Mouse (Mus musculus) frontal cortex, postnatal 14 days (tissue): ENCODE measurements around the gene Rxrg.

ENCODE experiments used
- DNase-seq, 2 experiments: peaks; one replicate each; pipeline ENCODE4 v3.0.0; 2022; ENCODE audit warnings: low spot score in 2 of 2

Rxrg gene

DNA sequence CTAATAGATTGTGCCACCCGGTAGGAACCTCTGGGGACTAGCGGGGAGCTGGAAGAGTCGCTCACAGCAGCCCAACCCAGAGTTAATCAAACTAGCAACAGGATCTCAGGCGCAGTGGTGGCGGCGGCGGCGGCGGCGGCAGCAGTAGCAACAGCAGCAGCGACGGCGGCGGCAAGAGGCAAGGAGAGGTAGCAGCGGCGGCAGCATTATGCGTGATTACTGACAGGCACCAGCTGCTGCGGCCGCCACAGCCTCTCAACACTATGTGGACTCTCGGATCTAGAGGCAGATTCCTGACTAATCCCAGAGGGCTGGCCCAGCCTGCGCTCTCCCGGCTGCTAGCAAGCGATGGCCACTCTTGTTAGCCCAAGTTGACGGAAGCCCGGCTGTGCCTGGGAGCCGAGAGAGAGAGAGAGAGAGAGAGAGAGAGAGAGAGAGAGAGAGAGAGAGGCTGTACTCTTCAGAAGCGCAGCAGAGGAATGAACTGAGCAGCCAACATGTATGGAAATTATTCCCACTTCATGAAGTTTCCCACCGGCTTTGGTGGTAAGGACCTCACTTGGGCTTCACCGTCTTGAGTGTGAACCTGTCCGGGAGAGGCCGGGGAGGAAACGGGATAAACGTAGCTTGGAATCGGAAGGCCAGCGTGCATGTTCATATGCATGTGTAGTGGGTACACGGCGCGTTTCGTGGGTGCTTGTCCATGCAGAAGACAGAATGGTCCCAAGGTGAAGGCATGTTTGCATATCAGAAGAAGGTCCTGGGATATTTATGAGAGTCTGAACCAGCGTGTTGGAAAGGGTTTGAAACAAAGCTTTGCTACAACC, at the start of gene Rxrg:
Gene Rxrg (plus strand): TSS at position 130 of the 827 bp plus-strand sequence.
- DNase-seq = peak; percentile 41 to 64

DNA sequence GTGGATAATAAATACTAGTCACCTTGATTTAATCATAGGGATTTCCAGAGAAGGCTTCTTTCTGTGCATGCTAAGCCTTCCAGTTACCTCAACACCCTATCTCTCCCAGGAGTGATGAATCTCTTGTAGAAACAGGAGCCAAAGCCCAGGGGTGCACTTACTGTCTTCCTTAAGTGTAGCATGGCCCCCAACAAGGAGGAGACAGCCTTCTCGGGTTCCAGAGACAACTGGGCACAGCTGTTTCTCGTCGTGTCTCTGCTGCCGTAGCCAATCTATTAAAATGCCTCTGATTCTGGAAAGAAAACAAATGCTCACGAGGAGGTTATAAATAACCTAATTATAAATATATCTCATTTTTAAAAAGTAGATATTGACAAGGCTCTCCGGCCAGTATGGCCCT, 48.9 kb upstream of the Rxrg start:
- DNase-seq = no peak

DNA sequence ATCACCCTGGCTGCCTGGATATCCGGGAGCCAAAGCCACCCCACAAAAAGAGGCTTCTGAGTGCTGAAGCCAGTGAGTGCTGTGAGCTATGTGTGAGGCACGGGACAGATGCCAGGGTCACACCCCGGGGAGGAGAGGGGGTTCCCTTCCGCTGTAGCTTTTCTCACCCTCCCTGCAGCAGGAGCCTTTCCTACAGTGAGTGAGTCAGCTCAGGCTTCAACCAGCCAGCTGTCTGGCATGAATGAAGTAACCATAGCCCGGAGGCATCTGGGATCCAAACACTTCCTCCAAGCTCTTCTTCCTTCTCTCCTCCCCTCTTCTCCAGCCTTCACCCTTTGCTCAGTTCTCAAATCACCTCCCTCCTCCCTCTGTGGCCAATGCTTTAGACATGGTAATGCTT, 46.6 kb upstream of the Rxrg start:
- DNase-seq = peak; percentile 24 to 38

DNA sequence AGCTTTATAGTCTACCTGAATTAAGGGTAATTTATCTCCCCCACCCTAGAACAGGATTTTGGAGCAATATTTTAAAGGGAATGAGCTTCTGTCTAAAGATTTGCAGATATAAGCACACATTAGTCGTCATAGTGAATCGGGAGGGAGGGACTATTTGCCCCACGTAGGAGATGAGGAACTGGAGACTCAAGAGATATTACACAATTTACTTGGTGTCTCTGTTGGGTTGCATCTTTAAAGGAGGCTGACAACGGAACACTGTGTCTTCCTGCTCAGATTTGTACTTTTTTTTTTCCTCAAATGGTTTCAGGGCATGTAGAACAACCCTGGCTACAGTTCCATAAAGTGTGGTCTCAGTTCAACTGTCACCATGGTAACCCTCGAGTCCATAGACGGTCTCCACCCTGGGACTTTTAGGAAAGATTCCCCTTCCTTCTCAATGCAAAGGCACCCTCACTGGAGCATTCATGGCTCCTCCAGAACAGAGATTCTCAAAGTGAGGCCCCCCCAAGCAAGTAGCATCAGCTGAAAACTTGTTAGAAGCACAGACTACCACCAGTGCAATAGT, 44.1 kb upstream of the Rxrg start:
- no peak for DNase-seq

DNA sequence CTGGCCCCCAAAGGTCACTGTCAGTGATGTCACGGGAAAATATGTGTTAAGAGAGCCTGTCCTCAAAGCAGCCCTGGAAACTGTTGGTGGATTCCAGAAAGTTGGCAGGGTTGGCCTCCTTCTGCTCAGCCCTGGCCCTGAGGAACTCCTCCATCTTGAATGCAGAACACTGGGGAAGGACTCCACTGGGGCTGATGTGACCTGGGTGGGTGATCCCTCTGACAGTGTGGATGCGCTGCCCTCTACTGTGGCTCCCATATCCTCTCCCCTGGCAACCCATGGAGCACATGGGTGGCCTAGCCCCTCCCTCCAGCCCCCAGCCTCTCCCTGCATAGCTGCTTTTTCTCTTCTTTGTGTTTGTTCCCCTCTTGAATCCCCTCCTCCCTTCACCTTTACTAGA, 31.6 kb upstream of the Rxrg start:
- no peak for DNase-seq

DNA sequence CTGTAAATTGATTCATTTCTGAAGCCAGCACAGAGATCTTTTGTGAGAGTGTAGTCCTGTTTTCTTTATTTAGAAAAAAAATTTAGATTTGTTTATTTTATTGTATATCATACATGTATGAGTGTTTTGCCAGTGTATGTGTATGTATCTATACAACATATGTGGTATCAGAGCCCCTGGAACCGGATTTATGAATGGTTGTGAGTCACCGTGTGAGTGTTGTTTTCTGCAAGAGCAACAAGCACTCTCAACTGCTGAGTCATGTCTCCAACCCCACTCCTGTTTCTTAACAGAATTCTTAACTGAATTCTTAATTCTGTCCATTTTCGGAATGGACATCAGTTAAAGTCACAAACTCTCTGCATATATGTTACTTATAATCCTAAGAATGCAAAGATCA, 19.1 kb upstream of the Rxrg start:
- DNase-seq = no peak

DNA sequence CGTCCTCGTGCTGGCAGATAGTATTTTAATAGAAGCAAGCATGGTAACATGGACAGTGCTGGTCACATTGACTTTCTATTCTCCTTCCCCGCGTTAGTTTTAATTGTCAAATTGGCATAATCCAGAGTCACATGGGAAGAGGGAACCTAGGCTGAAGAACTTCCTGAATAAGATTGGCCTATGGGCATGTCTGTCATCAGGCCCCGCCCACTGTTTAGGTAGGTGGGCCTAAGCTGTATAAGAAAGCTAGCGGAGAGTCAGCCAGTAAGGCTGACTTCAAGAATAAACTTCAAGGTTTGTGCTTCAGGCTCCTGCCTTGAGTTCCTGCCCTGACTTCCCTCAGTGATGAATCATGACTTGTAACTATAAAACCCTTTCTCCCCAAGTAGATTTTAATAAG, 15.0 kb upstream of the Rxrg start:
- DNase-seq = no peak

DNA sequence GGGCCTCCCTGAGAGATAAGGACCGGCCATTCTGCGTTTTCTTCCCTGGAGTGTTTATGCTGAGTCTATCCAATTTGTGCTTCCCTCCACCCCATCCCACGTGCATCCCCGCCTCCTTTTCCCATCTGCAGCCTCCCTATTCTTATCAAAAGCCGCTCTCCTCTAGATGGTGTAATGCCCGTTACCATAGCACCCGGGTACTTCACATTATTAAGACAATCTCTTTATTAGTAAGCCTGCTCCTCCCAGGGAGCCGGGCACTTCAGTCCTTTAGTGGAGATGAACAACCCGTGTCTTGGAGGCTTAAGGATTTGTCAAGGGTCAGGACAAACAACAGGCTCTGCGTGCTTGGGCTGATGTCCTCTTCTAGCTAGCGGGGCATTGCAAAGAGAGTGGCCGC, 14.3 kb upstream of the Rxrg start:
- no peak for DNase-seq

DNA sequence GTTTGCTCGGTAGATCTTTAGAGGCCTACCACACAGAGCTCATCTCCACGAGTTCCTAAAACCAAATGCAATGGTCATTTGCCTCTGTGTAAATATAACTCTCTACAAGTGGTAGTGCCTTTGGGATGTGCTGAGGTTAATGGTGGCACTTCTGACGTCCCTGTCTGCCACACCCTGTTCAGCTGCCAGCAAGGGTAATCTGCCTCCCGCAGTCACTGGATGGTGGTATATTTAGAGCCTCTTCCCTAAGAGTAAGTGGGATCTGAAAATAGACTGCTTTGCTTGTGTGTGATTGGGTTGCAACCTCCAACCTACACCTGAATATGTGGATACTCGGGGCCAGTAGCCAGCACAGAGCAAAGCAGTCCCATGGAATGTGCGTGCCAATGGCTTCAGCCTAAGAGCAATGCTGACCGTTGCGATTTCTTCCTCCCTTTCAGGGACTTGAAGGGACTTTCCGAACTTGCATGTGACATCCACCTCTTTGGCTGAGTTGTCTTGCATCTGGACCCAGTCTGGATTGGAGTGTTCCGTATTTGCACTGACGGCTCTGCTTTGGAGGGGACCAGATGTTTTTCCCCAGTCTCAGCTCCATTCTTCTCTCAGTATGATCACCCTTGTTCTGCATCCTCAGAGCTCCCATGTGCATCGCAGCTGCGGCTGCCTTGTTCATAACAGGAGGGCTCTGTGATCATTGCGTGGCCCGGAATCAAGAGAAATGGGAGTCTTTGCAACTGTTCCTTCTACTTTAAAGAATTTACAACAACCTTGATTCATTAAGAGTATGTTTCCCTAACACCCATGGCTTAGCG, 9.2 kb upstream of the Rxrg start:
- no peak for DNase-seq

DNA sequence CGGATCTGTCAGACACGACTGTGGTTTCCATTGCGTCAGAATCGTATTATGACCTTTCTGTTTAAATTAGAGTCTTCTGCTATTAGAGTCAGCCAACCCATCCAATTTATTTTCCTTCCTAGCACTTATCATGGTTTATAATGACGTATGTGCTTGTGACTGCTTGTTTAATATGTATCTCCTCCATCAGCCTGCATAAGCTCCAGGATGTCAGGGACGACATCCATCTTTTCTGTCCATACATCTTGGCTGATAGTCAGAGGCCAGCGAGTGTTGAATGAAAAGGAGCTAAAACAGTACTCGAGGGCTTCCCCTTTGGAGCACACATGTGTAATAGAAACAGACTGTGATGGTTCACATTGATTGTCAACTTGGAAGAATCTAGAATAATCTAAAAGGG, 6.0 kb upstream of the Rxrg start:
- DNase-seq = no peak

DNA sequence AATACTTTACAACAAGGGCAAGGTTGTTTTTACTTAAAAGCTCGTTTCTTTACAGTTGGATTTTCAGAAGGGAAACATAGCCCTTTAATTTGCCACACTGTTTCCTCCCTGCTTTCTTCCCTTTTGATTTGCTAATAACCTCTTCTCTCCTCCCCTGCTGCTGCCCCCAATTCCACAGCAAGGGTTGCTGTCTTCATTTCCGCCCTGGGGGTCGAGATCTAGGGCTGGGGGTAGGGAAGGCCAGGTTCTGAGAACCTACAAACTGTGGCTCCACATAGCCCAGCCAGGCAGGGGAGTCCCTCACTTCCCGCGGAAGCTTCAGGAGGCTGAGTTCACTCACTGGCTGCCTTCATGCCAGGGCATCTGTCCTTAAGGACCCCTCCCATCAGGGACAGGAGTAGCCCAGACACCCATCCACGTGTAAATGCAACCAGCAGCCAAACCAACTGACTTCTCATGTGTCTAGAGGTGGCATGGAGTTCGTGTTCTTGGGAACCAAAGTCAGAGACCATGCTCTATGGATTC, 1.1 kb downstream of the Rxrg start:
- DNase-seq = no peak

DNA sequence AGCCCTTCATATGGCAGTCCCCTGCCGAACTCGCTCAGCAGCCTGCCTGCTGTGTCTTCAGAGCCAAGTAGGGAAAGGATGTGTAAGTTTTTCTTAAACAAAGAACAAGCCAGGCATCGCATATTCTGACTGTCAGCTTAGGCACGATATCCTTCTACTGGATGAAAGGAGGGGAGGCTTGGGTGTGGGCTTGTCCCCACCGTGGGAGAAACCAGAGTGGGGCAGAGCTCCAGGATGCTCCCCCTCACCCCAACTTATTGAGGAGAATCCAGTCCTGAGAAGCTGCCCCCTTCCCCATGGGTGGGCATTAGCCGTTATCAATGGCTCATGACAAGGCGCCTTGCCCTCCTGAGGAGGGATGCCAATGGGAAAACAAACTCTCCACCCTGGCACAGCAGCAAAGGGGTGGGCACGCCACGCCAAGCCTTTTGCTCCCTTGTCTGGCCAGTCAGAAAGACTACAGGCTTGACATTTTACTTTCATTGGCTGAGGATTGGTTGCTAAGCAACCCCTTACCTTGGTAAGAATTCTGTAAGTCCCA, 10.1 kb downstream of the Rxrg start:
- DNase-seq = peak; percentile 32 to 43

DNA sequence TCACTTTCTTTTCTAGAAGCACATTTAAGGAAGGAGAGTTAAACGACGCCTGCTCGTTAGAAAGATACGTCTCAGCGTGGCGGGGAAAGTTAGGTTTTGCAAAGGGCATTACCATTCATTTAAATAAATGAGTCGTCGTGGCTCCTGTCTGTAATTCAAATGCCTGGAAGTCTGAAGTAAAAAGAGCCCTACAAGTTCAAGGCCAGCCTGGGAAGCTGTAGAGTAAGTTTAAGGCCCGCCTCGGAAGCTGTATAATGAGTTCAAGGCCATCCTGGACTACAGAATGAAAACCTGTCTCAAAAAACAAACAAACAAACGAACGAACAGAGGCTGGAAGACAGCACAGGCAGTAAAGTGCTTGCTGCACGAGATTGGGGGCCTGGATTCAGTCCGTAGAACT, 18.9 kb downstream of the Rxrg start:
- no peak for DNase-seq

DNA sequence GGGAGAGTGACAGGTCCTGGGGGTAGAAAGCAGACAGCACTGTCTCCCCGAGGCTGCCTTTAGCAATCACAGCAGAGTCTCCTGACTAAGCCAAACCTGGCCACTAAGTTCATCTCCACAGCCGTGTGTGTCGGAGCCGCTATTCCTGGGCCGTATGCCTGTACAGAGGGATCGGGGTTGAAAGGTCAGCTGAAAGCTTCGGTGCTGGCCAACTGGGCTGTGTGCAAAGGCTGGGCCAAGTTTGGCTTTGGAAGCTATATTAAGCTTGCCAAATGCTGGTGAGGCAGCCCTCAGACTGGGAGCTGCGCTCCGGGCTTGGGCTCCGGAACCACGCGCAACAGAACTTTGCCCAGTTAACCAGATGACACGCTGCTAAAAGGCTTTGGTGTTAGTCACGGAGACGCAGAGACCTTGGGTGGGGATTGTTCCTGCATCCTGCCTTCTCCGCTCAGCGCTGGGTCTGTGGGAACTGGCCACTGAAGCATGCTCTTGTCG, 19.9 kb downstream of the Rxrg start:
- DNase-seq = no peak

DNA sequence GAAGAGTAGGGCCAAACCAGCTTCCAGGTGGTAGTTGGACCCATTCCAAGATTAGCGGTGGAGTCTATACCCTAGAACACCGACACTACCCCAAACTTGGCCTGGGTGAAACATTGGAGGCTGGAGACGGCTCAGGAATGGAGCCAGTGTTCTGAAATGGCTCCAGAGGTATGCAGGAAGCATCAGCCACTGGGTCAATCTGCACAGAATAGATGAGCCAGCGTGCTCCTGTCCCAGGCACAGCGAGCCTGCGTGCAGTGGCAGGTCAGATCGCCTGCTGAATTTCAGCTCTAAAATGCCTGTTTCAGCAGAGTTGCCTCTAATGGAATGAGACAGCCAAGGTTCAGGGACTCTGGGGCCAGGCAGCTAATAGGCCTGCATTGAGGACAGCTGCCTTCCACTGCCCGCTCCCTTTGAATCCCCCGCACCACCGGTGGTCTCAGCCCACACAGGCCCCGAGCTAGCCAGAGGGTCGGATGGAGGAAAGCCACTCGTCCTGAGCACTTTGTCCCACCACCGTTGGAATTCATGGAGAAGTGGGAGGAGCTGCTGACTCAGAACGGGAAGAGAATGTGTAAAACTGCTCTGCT, 22.1 kb downstream of the Rxrg start:
- DNase-seq = no peak

DNA sequence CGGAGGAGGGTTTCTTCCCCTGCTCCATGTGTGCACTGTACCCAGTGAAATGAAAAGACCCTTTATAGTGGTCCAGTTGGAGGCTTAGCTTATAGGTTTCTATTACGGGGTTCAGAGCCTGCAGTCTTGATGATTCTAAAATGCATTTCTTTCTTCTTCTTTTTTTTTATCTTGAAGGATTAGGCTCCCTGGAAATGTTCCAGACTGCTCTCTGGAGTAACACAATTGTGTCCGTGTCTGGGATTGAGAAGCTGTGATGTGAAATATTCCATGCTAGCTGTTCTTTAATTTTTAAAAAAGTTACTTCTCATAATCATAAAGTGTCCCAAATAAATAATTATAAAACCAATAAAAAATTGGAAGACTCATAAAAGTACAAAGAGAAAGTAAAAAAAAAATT, 26.9 kb downstream of the Rxrg start:
- DNase-seq = no peak

DNA sequence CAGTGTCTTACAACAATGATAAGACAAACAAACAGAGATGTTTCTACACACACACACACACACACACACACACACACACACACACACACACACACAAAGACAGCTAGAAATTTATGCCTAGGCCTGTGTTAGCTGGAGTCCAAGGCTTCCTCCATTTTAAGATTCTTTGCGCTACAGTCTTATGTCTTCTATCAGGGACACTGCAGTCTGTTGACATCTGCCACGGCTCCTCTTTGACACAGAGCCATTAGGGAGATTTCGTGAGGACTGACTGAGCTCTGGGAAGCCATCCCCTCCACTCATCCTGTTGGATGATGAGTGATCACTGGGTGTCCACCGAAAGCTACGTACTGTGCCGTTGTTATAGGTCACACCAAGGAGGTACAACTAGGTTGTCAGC, 33.6 kb downstream of the Rxrg start:
- DNase-seq = no peak

DNA sequence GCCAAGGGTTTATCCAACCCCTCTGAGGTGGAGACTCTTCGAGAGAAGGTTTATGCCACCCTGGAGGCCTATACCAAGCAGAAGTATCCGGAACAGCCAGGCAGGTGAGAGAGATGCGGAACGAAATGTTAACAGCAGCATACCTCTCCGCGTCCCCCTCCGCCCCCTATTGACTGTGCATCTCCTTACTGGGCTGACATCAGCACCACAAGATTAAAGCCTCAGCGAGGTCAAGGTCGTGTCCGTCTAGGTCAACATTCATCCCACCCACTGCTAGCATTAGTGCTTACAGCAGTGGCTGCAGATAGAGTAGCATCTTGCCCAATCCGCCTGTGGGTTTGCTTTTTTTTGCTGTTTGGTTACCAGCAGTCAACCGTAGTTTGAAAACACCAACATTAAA, 37.5 kb downstream of the Rxrg start:
- no peak for DNase-seq

DNA sequence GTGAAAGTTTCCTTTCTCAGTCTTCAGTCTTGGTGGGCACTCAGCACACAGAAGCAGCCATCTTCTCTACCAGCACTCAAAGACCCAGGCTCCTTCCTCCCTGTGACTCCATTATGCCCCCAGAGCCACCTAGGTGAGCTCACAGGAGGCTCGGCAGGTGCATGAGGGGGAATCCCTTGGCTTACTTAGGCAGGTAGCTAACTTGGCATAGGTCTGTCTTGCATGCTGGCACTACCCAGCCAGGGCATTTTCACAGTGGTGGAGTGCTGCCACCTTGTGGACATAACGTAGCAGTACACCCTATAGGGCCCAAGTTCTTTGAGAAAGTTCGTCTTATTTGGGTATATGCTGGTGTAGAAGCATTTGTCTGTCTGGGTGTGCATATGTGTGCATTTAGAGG, 38.8 kb downstream of the Rxrg start:
- DNase-seq = peak; percentile 56 to 77

DNA sequence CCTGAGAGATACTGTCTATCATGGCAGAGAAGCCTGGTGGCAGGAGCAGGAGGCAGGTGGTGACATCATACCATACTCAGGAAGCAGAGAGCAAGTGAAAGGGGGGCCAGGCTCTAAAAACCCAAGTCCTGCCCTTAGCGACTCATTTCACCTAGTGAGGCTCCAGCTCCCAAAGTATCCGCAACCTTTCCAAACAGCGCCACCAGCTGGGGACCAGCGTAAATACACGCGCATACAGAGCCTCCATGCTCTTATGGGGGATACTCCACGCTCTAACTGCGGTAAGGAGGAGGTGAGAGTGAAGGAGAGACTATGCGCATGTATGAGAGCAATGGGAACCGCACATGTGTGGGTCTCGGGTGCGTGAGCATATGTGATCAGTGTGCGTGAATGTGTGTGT, 39.9 kb downstream of the Rxrg start:
- DNase-seq = peak in 1 of 2 experiments; percentile 29

DNA sequence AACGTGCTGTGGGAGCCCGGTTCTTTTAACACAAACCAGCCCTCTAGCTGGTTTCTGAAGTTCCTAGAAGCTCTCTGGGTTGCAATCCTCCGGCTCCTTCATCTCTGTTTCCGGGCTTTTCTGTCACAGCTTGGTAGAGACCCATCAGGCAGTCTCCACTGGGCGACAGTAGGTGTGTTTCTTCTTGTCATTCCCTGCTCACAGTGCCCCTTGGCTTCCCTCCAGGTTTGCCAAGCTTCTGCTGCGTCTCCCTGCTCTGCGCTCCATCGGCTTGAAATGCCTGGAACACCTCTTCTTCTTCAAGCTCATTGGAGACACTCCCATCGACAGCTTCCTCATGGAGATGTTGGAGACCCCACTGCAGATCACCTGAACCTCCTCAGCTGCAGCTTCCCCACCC, 40.7 kb downstream of the Rxrg start:
- DNase-seq = no peak
